Mouse (Mus musculus): Measurements from ENCODE around the gene Atp8b2. TPM values are rescaled to one million over a fixed set of nuclear protein-coding genes. Genes with fewer than 3 reads are reported as not detected.
A peak's percentile ranks its signal among the peaks of the same experiment; 100 is the strongest.

Gene Atp8b2
- polyA plus RNA-seq, 1 experiment from 2014 or later = 18.9 TPM

GRCm38 (mm10) chr3:89956177-89956971 lies 6.9 kb downstream of the Atp8b2 start:
- Histone ChIP-seq H3K4me1 (peaks cover 31% of the 10 kb centered on the region), H3K9me3 (no peaks in the 10 kb centered on the region), H3K36me3 (peaks cover 75% of the 10 kb centered on the region), H3K27ac (no peak overlapping the region), H3K4me3 (no peak overlapping the region), H3K4me2 (no peak overlapping the region), H3K9ac (no peak overlapping the region), H3K27me3 (no peaks in the 10 kb centered on the region)
- 93% methylated on average over 7 of the region's 7 CpGs for WGBS
- ATAC-seq (ENCODE audit: insufficient number of reproducible peaks, low FRiP score, low TSS enrichment, low read depth) = no peak

GRCm38 (mm10) chr3:89953420-89953819 lies 9.9 kb downstream of the Atp8b2 start:
- Histone ChIP-seq H3K27ac (0 out of 2 replicates have a peak overlapping the region, but pooled peaks have one; percentile 27), H3K4me2 (no peak overlapping the region), H3K9me3 (no peaks in the 10 kb centered on the region), H3K36me3 (peaks cover 95% of the 10 kb centered on the region), H3K27me3 (no peaks in the 10 kb centered on the region), H3K9ac (no peak overlapping the region), H3K4me1 (0 out of 2 replicates have a peak, but pooled peaks cover 5% of the 10 kb centered on the region), H3K4me3 (no peak overlapping the region)
- 1% methylated on average over 4 of the region's 4 CpGs for WGBS
- no peak for ATAC-seq (ENCODE audit: insufficient number of reproducible peaks, low FRiP score, low TSS enrichment, low read depth)

- H3K36me3 ChIP-seq = peaks cover 99% of the 10 kb centered on the region
- no peaks in the 10 kb centered on the region for H3K27me3 ChIP-seq
- 89% methylated on average over 6 of the region's 6 CpGs for whole genome bisulfite sequencing
- H3K27ac ChIP-seq = no peak overlapping the region
- ATAC-seq (ENCODE audit: insufficient number of reproducible peaks, low FRiP score, low TSS enrichment, low read depth) = no peak
- no peak overlapping the region for H3K4me2 ChIP-seq
- H3K9ac ChIP-seq = no peak overlapping the region
- H3K9me3 ChIP-seq = no peaks in the 10 kb centered on the region
- H3K4me1 ChIP-seq = no peaks in the 10 kb centered on the region
- no peak overlapping the region for H3K4me3 ChIP-seq
Observed at GRCm38 (mm10) chr3:89948655-89949054, 14.7 kb downstream of the Atp8b2 start.

GRCm38 (mm10) chr3:89948021-89948420 lies 15.3 kb downstream of the Atp8b2 start:
- WGBS = 85% methylated on average over 11 of the region's 11 CpGs
- peaks cover 99% of the 10 kb centered on the region for H3K36me3 ChIP-seq
- H3K4me1 ChIP-seq = no peaks in the 10 kb centered on the region
- ATAC-seq (ENCODE audit: insufficient number of reproducible peaks, low FRiP score, low TSS enrichment, low read depth) = no peak
- H3K27ac ChIP-seq = no peak overlapping the region
- H3K27me3 ChIP-seq = no peaks in the 10 kb centered on the region
- H3K9me3 ChIP-seq = no peaks in the 10 kb centered on the region
- H3K4me3 ChIP-seq = no peak overlapping the region
- no peak overlapping the region for H3K9ac ChIP-seq
- H3K4me2 ChIP-seq = no peak overlapping the region

- Histone ChIP-seq H3K27ac (no peak overlapping the region), H3K4me3 (no peak overlapping the region), H3K9ac (no peak overlapping the region), H3K4me1 (no peaks in the 10 kb centered on the region), H3K9me3 (no peaks in the 10 kb centered on the region), H3K36me3 (peaks cover 100% of the 10 kb centered on the region), H3K4me2 (no peak overlapping the region), H3K27me3 (no peaks in the 10 kb centered on the region)
- 86% methylated on average over 8 of the region's 8 CpGs for WGBS
- no peak for ATAC-seq (ENCODE audit: insufficient number of reproducible peaks, low FRiP score, low TSS enrichment, low read depth)
Observed at GRCm38 (mm10) chr3:89945026-89945425, 18.3 kb downstream of the Atp8b2 start.

- WGBS = 91% methylated on average over 9 of the region's 9 CpGs
- ATAC-seq (ENCODE audit: insufficient number of reproducible peaks, low FRiP score, low TSS enrichment, low read depth) = no peak
Observed at GRCm38 (mm10) chr3:89942894-89943293, 20.4 kb downstream of the Atp8b2 start.

GRCm38 (mm10) chr3:89936495-89936894 lies 26.8 kb downstream of the Atp8b2 start:
- H3K4me2 ChIP-seq = no peak overlapping the region
- 81% methylated on average over 3 of the region's 3 CpGs for WGBS
- H3K9ac ChIP-seq = no peak overlapping the region
- H3K27ac ChIP-seq = no peak overlapping the region
- H3K4me3 ChIP-seq = no peak overlapping the region
- H3K9me3 ChIP-seq = no peaks in the 10 kb centered on the region
- no peaks in the 10 kb centered on the region for H3K27me3 ChIP-seq
- H3K36me3 ChIP-seq = peaks cover 58% of the 10 kb centered on the region
- no peaks in the 10 kb centered on the region for H3K4me1 ChIP-seq
- no peak for ATAC-seq (ENCODE audit: insufficient number of reproducible peaks, low FRiP score, low TSS enrichment, low read depth)

More at GRCm38 (mm10) chr3:89942894-89943293, 20.4 kb downstream of the Atp8b2 start:
- no peak overlapping the region for H3K27ac ChIP-seq
- H3K4me3 ChIP-seq = no peak overlapping the region
- no peaks in the 10 kb centered on the region for H3K9me3 ChIP-seq
- H3K4me2 ChIP-seq = no peak overlapping the region
- H3K9ac ChIP-seq = no peak overlapping the region
- H3K4me1 ChIP-seq = no peaks in the 10 kb centered on the region
- H3K36me3 ChIP-seq = peaks cover 96% of the 10 kb centered on the region
- no peaks in the 10 kb centered on the region for H3K27me3 ChIP-seq

- Histone ChIP-seq H3K4me1 (no peaks in the 10 kb centered on the region), H3K4me2 (no peak overlapping the region), H3K27me3 (no peaks in the 10 kb centered on the region), H3K4me3 (no peak overlapping the region), H3K27ac (no peak overlapping the region), H3K36me3 (peaks cover 27% of the 10 kb centered on the region), H3K9ac (no peak overlapping the region), H3K9me3 (no peaks in the 10 kb centered on the region)
- 87% methylated on average over 2 of the region's 2 CpGs for WGBS
- ATAC-seq (ENCODE audit: insufficient number of reproducible peaks, low FRiP score, low TSS enrichment, low read depth) = no peak
Observed at GRCm38 (mm10) chr3:89932925-89933324, 30.4 kb downstream of the Atp8b2 start.

GRCm38 (mm10) chr3:89928956-89929355 lies 34.4 kb downstream of the Atp8b2 start:
- Histone ChIP-seq H3K27me3 (no peaks in the 10 kb centered on the region), H3K36me3 (no peaks in the 10 kb centered on the region), H3K4me3 (no peak overlapping the region), H3K4me2 (no peak overlapping the region), H3K4me1 (no peaks in the 10 kb centered on the region), H3K9ac (no peak overlapping the region), H3K27ac (no peak overlapping the region), H3K9me3 (no peaks in the 10 kb centered on the region)
- no peak for ATAC-seq (ENCODE audit: insufficient number of reproducible peaks, low FRiP score, low TSS enrichment, low read depth)
- WGBS = 62% methylated on average over 4 of the region's 4 CpGs

- Histone ChIP-seq H3K4me1 (no peaks in the 10 kb centered on the region), H3K9ac (no peak overlapping the region), H3K4me2 (no peak overlapping the region), H3K9me3 (no peaks in the 10 kb centered on the region), H3K36me3 (no peaks in the 10 kb centered on the region), H3K27me3 (no peaks in the 10 kb centered on the region), H3K4me3 (no peak overlapping the region), H3K27ac (no peak overlapping the region)
- 95% methylated on average over 1 of the region's 1 CpGs for WGBS
- no peak for ATAC-seq (ENCODE audit: insufficient number of reproducible peaks, low FRiP score, low TSS enrichment, low read depth)
Observed at GRCm38 (mm10) chr3:89926440-89926839, 36.9 kb downstream of the Atp8b2 start.

GRCm38 (mm10) chr3:89920711-89921110 lies 42.6 kb downstream of the Atp8b2 start:
- H3K4me3 ChIP-seq = no peak overlapping the region

GRCm38 (mm10) chr3:89917408-89917807 lies 45.9 kb downstream of the Atp8b2 start:
- no peak for ATAC-seq (ENCODE audit: insufficient number of reproducible peaks, low FRiP score, low TSS enrichment, low read depth)
- H3K9ac ChIP-seq = no peak overlapping the region

More at GRCm38 (mm10) chr3:89920711-89921110, 42.6 kb downstream of the Atp8b2 start:
- H3K27me3 ChIP-seq = no peaks in the 10 kb centered on the region
- no peaks in the 10 kb centered on the region for H3K36me3 ChIP-seq
- no peak overlapping the region for H3K4me2 ChIP-seq
- WGBS = 59% methylated on average over 6 of the region's 6 CpGs
- no peak overlapping the region for H3K9ac ChIP-seq
- no peak for ATAC-seq (ENCODE audit: insufficient number of reproducible peaks, low FRiP score, low TSS enrichment, low read depth)
- no peak overlapping the region for H3K27ac ChIP-seq
- H3K4me1 ChIP-seq = no peaks in the 10 kb centered on the region
- H3K9me3 ChIP-seq = no peaks in the 10 kb centered on the region

More at GRCm38 (mm10) chr3:89917408-89917807, 45.9 kb downstream of the Atp8b2 start:
- Histone ChIP-seq H3K27me3 (peaks cover 22% of the 10 kb centered on the region; the same call in 1 of the 2 replicates), H3K9me3 (no peaks in the 10 kb centered on the region), H3K36me3 (no peaks in the 10 kb centered on the region), H3K4me3 (no peak overlapping the region), H3K4me2 (no peak overlapping the region), H3K27ac (no peak overlapping the region), H3K4me1 (peaks cover 15% of the 10 kb centered on the region)
- 50% methylated on average over 3 of the region's 3 CpGs for WGBS

All from limb, embryonic 15.5 days (tissue).